In the genomic region with DNA sequence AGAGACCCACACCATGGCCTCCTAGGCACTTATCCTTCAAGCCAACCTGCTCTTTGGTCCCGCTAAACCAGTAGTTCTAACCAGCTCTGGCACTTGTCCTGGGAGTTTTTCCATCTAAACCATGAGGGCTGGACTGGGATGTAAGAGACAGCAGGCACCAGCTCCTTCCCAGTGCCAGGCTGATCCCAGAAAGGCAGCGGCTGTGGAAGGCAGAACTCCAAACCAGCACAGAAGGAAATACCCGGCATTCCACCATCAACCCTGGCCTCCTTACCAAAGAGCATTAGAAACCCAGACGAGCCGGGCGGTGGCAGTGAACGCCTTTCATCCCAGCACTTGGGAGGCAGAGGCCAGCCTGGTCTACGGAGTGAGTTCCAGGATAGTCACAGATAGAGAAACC, we compare ENCODE assay signal across 2 mouse cellular contexts.
A peak's percentile ranks its signal among the peaks of the same experiment; 100 is the strongest.
TF ChIP-seq lines count a peak whose summit lies in the region.

No protein-coding gene starts in this region.

TF ChIP-seq in CH12.LX, 34 proteins besides CTCF, POLR2A, EP300 and RAD21:
- TF ChIP-seq MAZ (IDR thresholded peaks at IDR 0.05; ENCODE audit: low read depth, low read length) (no peak), POLR2AphosphoS2 (IDR thresholded peaks at IDR 0.05; ENCODE audit: low read depth, low read length) (0 out of 2 replicates have a peak, but pooled peaks have one; percentile 18)

TF ChIP-seq in MEL, 35 proteins besides CTCF, POLR2A, EP300 and RAD21:
- TF ChIP-seq ETS1 (IDR thresholded peaks at IDR 0.05; ENCODE audit: low read depth, low read length) (no peak), POLR2AphosphoS2 (IDR thresholded peaks at IDR 0.05; ENCODE audit: low read length) (peak; percentile 19; the same call in 1 of the 2 replicates), TCF12 (IDR thresholded peaks at IDR 0.05; ENCODE audit: low read depth, low read length) (no peak), USF2 (IDR thresholded peaks at IDR 0.05; ENCODE audit: borderline replicate concordance in 1 of 2, insufficient read depth in 1 of 2, low read depth in 1 of 2, low read length in 2 of 2) (no peak), MEF2A (IDR thresholded peaks at IDR 0.05; ENCODE audit: extremely low read depth, insufficient replicate concordance, low read depth, low read length, poor library complexity, severe bottlenecking) (no peak)
